Mouse (Mus musculus): ENCODE data around the gene Hectd1.

Hectd1 gene

GRCm38 (mm10) chr12:51768702-51769101, 60.6 kb downstream of the Hectd1 start:
- no peak for DNase-seq (ENCODE audit: low spot score)

- DNase-seq (ENCODE audit: low spot score) = no peak
Observed at GRCm38 (mm10) chr12:51767454-51767853, 61.9 kb downstream of the Hectd1 start.

- no peak for DNase-seq (ENCODE audit: low spot score)
Observed at GRCm38 (mm10) chr12:51759374-51759773, 70.0 kb downstream of the Hectd1 start.

DNA sequence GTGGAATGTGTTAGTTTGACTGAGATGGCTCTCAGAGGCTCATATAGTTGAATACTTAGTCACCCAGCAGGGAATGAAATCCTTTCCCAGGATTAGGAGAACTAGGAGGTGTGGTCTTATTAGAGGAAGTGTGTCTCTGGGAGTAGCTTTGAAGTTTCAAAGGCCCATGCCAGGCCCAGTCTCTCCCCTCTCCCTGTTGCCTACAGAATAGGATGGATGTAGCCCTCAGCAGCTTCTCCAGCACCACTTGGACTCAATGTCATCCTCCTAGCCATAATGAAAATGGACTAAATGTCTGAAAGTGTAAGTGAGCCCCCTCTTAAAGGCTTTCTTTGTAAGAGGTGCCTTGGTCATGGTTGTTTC, 72.8 kb downstream of the Hectd1 start:
- no peak for DNase-seq (ENCODE audit: low spot score)

DNA sequence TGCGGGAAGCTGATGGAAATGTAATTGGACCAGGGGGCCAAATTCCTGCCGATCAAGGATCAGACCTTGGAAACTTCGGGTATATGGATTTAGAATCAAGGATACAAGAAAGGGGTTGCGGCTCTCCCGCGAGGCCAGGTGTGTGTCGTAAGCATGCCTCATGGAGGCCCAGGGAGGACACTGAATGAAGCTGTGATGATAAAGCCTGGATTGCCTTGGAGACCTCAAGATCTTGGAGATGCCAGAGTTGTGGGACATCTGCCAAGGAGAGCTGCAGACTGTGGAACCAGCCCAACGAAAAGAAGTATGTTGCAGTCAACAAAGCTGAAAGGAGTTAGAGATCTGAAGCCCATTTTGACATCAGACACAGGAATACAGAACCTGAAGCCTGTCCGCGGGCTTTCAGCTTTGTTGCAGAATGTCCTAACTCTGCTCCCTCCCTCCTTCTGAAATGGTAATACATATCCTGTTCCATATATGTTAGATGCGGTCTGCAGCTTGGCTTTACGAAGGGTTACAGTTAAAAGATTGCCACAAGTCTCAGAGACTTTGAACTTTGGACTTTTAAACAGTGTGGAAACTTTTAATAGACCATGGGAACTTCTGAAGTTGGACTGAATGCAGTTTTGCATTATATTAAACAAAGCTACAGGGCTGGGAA, 73.3 kb downstream of the Hectd1 start:
- DNase-seq (ENCODE audit: low spot score) = no peak

- DNase-seq (ENCODE audit: low spot score) = no peak
Observed at GRCm38 (mm10) chr12:51747348-51747747, 82.0 kb downstream of the Hectd1 start.

DNA sequence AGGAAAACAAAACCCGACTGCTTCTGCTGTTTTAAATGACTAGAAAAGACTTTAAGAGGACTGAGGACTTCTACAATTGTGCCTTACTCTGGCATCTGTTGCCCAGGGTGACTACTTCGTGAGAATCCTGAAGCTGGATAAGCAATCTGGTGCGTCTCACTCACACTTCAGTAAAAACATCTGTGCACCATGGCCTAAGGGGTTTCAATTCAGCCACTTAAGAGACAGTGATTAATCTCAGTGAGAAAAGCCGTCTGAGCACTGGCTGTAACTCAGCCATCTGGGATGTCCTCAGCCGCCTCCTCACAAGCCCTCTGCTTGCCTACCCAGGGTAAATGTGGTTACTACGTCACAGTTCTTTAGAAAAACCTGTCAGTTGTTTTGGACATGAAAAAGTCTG, 84.4 kb downstream of the Hectd1 start:
- DNase-seq (ENCODE audit: low spot score) = no peak

DNA sequence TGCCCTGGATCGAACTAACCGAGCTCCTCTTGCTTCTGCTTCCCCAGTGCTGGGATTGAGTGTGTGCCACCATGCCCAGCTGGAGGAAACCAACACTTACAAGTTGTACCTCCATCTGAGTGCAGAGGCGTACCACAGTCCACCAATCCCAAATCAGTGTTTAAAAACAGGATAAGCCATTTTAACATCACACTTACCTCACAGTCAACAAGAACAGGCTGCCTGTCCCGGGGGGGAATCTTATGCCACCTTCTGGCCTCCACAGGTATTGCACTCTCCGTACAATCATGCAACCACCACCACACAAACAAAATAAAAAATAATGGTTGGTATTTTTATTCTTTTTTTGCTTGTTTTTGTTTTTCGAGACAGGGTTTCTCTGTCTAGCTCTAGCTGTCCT, 87.6 kb downstream of the Hectd1 start:
- DNase-seq (ENCODE audit: low spot score) = peak; percentile 76

DNA sequence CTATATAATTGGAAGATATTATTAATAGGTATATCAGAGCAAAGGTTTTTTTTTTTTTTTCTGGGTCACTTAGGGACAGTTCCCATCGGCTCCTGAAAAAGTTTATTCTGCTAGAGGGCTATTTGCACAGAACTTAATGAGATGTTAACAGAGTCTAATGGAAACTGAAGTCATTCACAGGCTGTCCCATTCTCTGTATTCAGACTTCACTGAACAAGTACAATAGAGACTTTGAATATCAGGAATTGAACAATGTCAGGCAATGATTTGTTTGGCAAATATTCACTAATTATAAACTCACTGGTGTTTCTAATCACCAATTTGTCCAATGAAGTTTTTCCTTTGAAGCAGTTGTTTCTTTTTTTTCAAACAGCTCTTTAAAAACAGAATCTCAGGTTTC, 92.5 kb downstream of the Hectd1 start:
- DNase-seq (ENCODE audit: low spot score) = no peak

GRCm38 (mm10) chr12:51736381-51736780, 93.0 kb downstream of the Hectd1 start:
- DNase-seq (ENCODE audit: low spot score) = no peak

GRCm38 (mm10) chr12:51735840-51736271, 93.5 kb downstream of the Hectd1 start:
- DNase-seq (ENCODE audit: low spot score) = no peak

- no peak for DNase-seq (ENCODE audit: low spot score)
Observed at GRCm38 (mm10) chr12:51734605-51735211, 94.6 kb downstream of the Hectd1 start.

GRCm38 (mm10) chr12:51729827-51730226, 99.5 kb downstream of the Hectd1 start:
- DNase-seq (ENCODE audit: low spot score) = no peak

DNA sequence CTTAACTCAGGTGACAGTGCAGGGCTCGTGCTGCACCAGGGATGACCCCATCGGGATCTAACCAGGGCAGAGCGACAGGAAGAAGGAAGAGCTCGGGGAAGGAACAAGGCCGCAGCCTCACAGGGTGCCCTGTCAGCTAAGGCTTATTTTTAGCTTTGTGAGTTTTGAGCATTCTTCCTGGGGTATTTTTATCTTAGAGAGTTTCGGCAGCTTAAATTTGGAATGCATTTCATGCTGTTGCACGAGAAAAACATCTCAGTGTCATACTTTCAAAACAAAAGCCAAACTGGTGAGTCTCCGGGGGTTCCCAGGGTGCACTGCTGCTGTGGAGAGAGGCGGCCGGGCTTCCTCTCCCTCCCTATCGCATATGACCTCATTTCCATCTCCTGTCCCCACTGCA, 100.3 kb downstream of the Hectd1 start:
- DNase-seq (ENCODE audit: low spot score) = no peak

- no peak for DNase-seq (ENCODE audit: low spot score)
Observed at GRCm38 (mm10) chr12:51721836-51722235, 107.5 kb downstream of the Hectd1 start.

DNA sequence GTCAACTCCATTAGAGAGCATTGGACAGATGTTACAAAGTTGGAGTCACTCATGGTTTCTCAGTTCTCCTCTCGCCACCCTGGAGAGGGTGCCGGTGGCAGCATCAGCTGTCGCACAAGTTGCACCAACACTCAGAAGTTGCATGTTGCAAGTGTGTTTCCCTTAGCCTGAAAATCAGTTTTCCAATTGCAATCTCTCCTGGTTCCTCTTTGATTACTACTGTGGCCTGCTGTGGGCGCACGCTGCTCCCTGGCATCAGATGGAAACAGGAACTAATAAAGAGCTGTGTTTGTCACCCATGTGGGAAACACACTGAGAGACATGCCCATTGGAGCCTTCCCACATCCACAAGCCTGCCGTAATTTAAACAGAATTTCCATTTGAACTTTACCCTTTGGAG, 110.7 kb downstream of the Hectd1 start:
- no peak for DNase-seq (ENCODE audit: low spot score)

DNA sequence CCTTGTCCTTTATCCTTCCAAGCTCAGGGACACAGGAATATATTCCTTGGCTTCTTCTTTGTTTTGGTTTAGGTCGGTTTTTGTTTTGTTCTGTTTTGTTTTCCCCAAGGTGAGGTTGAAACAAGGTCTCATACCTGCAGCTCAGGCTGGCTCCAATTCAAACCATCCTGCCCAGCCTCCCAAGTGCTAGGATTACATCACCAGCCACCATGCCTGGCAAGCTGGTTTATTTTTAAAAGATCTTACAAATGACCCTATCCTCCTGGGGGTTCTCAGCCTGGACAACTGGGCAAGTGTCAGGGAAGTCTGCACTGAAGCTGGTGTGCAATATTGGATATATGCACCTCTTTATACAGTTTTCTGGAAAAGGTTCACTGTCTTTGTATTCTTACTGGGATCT, 116.7 kb downstream of the Hectd1 start:
- DNase-seq (ENCODE audit: low spot score) = no peak

DNA sequence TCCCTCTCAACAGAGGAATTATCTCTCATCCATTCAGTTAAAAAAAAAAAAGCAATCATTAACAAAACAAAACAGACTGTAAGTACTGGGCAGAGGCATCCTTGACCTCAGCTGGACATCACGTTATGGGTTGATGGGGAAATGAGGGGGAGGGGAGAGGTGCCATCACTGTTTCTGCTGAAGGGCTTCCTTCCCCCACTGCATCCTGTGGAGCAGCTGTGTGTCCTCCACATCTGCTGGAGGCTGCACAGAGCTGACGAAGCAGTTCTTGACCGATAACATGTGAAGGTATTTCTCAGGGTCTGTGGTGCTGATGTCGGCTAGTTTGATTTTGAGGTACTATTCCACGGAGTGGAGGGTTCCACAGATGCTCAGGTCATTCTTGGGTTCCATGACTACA, 119.2 kb downstream of the Hectd1 start:
- DNase-seq (ENCODE audit: low spot score) = no peak

DNA sequence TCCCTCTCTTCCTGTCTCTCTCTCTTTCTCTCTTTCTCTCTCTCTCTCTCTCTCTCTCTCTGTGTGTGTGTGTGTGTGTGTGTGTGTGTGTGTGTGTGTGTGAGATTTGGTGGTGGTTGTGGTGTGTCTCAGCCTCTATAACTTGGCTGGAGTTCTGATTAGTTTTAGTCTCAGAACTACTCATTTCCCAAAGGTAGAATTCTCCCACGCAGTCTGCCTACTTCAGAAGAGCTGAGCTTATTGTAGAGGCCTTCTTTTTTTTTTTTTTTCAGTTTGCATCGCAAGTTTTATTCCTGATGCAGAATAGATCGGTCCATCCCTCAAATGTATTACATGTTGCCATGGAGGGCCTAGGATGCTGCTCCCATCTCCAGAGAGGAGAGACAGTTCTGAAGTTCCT, 119.6 kb downstream of the Hectd1 start:
- no peak for DNase-seq (ENCODE audit: low spot score)

GRCm38 (mm10) chr12:51708941-51709686, 120.2 kb downstream of the Hectd1 start:
- DNase-seq (ENCODE audit: low spot score) = peak; percentile 48

- no peak for DNase-seq (ENCODE audit: low spot score)
Observed at GRCm38 (mm10) chr12:51706673-51707235, 122.6 kb downstream of the Hectd1 start.

GRCm38 (mm10) chr12:51705778-51706177, 123.6 kb downstream of the Hectd1 start:
- DNase-seq (ENCODE audit: low spot score) = no peak

DNA sequence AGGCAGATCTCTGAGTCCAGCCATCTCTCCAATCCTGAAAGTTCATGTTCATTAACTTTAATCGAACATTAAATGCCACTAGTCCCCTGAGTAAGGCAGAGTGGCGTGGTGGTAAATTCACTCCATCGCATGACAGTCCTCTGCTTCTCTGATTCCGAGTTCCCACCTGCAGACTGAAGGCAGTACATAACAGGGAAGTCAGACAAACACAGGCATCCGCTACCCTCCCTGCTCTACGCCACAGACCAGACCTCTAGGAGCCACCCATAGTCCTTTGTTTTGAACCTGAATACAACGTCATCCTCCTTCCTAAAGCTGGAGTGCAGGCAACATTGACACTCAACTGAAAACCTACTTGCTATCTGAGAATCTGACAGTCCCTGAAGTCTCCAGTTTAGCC, 124.8 kb downstream of the Hectd1 start:
- no peak for DNase-seq (ENCODE audit: low spot score)

Measured in testis, postnatal 10 days (tissue).